Mouse (Mus musculus) gastrocnemius, adult 2 months (tissue): Measurements from ENCODE around the gene Exd1. TPM values are rescaled to one million over a fixed set of nuclear protein-coding genes. Genes with fewer than 3 reads are reported as not detected.
"Not testable (repeated sequence)": the region's sequence is repeated elsewhere in the genome, so short reads cannot be mapped to it uniquely, and the experiment has no call there.

Source experiments
- DNase-seq: peaks from one replicate; pipeline ENCODE4 v3.0.0; 2022
- H3K27ac ChIP-seq: fragments of 200-600 bp; 2 replicates; pipeline ENCODE4 v1.8.1; 2022; ENCODE audit warnings: mild to moderate bottlenecking
- H3K4me3 ChIP-seq: fragments of 200-600 bp; 2 replicates; pipeline ENCODE4 v1.8.1; 2022; ENCODE audit warnings: mild to moderate bottlenecking, moderate library complexity
- CTCF ChIP-seq: fragments of 200-600 bp; IDR thresholded peaks from 2 replicates; pipeline ENCODE4 v1.8.1; 2022; ENCODE audit warnings: antibody characterized with exemption, mild to moderate bottlenecking, moderate library complexity
- intact Hi-C: fragments of 180-260 bp; cut with DNase I; formaldehyde crosslinking; loops from one replicate; pipeline ENCODE4 v1.15.1; 2025
- total RNA-seq, 2 experiments: library from RNA; stranded (reverse); gene quantifications; 2 replicates each; pipeline ENCODE4 v1.2.3; 2021

Exd1 gene
- total RNA-seq, 2 experiments from 2014 or later: 0.77 to 2.0 TPM

- intact Hi-C loops: no loop called here
- no peak overlapping the region for H3K4me3 ChIP-seq
- H3K27ac ChIP-seq: no peak overlapping the region
- TF ChIP-seq CTCF: peak; percentile 34; the same call in 1 of the 2 replicates
- no peak for DNase-seq
Observed at GRCm38 (mm10) chr2:119520550-119520949, 26.9 kb downstream of the Exd1 start.

DNA sequence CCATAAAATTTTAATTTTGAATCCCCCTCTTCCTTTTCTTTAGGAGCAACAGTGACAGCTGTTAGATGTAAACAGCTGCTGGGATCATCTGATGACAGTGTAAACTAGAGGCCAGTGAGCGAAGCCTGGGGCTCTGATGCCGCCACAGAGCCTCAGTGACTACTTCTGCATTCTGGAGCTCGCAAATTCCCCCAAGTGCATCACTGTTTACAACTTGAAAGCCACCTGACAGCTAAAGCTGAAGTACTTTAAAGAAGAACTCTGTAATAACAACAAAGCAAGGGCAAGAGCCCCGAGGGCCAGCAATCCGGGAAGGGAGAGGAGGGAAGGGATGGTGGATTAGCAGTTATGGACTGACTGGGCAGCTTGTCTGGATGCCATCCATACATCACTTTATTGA, 30.6 kb downstream of the Exd1 start:
- no peak for DNase-seq
- TF ChIP-seq CTCF: no peak
- intact Hi-C loops: no loop called here
- no peak overlapping the region for H3K4me3 ChIP-seq
- no peak overlapping the region for H3K27ac ChIP-seq

- no peak for DNase-seq
- Histone ChIP-seq H3K4me3 (no peak overlapping the region), H3K27ac (no peak overlapping the region)
- intact Hi-C loops: no loop called here
- TF ChIP-seq CTCF: no peak
Observed at GRCm38 (mm10) chr2:119514026-119514522, 33.4 kb downstream of the Exd1 start.

- Histone ChIP-seq H3K4me3 (no peak overlapping the region), H3K27ac (no peak overlapping the region)
- peak; percentile 14; the same call in 1 of the 2 replicates for TF ChIP-seq CTCF
- intact Hi-C loops: no loop called here
- no peak for DNase-seq
Observed at GRCm38 (mm10) chr2:119512292-119512691, 35.1 kb downstream of the Exd1 start.

DNA sequence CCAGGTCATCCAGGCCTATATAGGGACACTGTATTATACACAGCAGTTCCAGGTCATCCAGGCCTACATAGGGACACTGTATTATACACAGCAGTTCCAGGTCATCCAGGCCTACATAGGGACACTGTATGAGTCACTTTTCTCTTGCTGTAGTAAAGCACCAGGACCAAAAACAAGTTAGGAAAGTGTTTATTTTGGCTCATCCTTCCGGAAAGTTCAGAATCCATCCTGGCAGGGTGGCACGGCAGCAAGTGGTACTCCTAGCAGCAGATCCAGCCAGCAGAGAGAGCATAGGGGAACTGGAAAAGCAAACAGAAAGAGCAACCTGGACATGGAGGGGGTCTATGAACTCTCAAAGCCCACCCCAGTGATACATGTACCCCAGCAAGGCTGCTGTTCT, 36.6 kb downstream of the Exd1 start:
- Histone ChIP-seq H3K27ac (no peak overlapping the region), H3K4me3 (no peak overlapping the region)
- intact Hi-C loops: no loop called here
- DNase-seq: no peak
- no peak for TF ChIP-seq CTCF

DNA sequence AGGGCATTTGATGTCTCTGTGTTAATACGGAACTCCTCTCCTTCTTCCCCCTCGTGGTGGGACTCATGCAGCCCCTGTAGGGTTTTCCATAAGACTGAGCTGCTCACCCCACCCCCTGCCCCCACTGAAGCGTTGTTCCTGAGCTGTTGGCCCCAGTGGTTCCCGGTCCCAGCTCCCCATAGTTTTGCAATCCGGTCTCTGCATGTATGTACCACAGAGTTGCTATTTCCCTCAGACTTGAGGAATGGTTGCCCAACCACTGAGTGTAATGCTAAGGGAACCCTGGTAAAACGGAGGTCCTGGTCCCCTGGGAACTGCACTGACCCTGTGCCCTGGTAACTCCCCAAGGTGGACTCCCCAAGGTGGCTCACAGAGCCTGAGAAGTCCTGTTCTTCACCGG, 38.9 kb downstream of the Exd1 start:
- intact Hi-C loops, H3K27ac ChIP-seq, H3K4me3 ChIP-seq, DNase-seq: not testable (repeated sequence)

DNA sequence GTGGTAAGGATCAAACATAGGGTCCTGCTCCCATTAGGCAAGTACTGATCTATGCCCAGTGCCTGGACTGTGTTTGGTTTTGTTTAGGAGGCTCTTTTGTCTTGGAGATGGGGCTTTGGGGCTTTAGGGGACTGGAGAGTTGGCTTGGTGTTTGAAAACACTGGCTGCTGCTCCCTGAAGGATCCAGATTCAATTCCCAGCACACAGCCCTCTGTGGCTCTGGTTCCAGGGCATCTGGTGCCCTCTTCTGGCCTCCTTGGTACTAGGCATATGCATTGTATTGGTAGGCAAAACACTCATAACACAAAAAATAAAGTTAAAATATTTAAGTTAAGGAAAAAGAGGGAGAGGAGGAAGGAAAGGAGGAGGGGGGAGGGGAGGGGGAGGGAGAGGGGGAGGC, 40.3 kb downstream of the Exd1 start:
- H3K27ac ChIP-seq: no peak overlapping the region
- DNase-seq: no peak
- no peak overlapping the region for H3K4me3 ChIP-seq
- TF ChIP-seq CTCF: peak; percentile 12; the same call in 1 of the 2 replicates
- intact Hi-C loops: no loop called here

DNA sequence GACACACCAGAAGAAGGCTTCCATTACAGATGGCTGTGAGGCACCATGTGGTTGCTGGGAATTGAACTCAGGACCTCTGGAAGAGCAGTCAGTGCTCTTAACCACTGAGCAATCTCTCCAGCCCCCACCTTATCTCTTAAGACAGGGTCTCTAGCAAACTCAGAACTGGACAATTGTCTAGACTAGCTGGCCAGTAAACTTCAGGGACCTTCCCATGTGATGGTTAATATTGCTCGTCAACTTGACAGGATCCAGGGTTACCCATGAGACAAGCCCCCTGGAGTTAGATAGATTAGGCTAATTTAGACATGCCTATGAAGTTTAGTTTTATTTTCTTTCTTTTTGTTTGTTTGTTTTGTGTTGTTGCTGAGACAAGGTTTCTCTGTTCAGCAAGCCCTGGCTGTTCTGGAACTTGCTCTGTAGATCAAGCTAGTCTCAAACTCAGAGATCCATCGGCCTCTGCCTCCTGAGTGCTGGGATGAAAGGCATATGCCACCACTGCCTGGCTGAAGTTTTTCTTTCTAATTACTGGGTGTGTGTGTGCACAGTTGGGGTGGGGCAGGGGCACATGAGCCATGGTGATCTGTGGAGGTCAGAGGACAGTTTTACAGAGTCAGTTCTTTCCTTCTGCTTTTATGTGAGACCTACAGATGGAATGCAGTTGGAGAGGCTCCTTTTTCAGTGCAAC, 46.3 kb downstream of the Exd1 start:
- DNase-seq: no peak
- TF ChIP-seq CTCF: no peak
- no peak overlapping the region for H3K4me3 ChIP-seq
- no peak overlapping the region for H3K27ac ChIP-seq
- intact Hi-C loops: no loop called here

- intact Hi-C loops: no loop called here
- no peak for TF ChIP-seq CTCF
- Histone ChIP-seq H3K27ac (no peak overlapping the region), H3K4me3 (no peak overlapping the region)
- DNase-seq: no peak
Observed at GRCm38 (mm10) chr2:119498859-119499258, 48.6 kb downstream of the Exd1 start.

GRCm38 (mm10) chr2:119496082-119496481, 51.3 kb downstream of the Exd1 start:
- intact Hi-C loops: no loop called here
- H3K4me3 ChIP-seq: no peak overlapping the region
- TF ChIP-seq CTCF: no peak
- H3K27ac ChIP-seq: no peak overlapping the region
- DNase-seq: no peak

DNA sequence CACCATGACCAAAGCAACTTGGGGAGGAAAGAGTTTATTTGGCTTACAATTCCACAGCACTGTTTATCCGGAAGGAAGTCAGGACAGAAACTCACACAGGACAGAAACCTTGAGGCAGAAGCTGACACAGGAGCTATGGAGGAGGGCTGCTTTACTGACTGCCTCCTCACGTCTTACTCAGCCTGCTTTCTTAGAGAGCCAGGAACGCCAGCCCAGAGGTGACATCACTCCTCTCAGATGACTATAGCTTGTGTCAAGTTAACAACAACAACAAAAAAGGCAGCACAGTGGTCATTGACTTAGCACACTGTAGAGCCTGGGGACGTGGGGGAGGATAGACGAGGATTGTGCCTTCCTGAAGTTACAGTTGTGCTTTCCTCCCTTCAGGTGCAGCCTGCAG, 55.5 kb downstream of the Exd1 start:
- H3K4me3 ChIP-seq: no peak overlapping the region
- intact Hi-C loops: no loop called here
- peak overlapping the region; percentile 12; the same call in 1 of the 2 replicates for H3K27ac ChIP-seq
- DNase-seq: no peak
- TF ChIP-seq CTCF: no peak

DNA sequence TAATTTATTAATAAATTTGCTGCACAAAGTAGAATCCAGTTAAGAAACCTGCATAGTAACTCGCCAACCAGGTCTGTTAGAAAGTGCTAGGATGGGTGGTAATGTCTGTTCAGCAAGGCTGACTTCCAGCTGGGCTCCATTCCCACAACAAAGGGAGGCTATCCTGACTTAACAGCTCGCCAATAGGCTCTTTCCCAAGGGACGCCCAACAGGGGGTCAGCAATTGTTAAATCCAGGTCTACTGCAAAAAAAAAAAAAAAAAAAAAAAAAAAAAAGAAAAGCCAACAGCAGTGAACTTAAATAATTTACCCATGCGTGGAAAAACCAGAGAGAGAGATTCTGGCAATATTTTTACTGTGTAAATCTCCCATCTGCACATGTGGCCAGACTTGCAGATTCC, 60.9 kb downstream of the Exd1 start:
- H3K4me3 ChIP-seq: no peak overlapping the region
- intact Hi-C loops: no loop called here
- DNase-seq: no peak
- no peak for TF ChIP-seq CTCF
- no peak overlapping the region for H3K27ac ChIP-seq

DNA sequence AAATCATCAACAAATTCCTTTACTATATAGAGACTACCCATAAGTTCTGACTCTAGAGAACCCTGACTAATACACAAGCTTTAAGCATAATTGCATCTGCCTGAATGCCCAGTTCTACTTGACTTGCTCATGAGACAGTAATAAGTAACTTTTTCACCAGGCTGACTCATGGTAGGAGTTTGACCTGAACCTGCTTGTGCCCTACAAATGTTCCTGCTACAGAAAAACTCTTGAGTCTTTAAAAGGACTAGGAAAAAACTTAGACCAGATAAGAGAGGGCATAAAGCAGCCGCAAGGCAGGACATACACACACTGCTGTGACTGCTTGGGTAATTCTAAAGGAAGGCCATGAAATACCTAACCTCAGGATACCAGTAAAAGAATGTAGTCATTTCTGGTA, 65.1 kb downstream of the Exd1 start:
- intact Hi-C loops: no loop called here
- Histone ChIP-seq H3K4me3 (no peak overlapping the region), H3K27ac (no peak overlapping the region)
- no peak for TF ChIP-seq CTCF
- no peak for DNase-seq

DNA sequence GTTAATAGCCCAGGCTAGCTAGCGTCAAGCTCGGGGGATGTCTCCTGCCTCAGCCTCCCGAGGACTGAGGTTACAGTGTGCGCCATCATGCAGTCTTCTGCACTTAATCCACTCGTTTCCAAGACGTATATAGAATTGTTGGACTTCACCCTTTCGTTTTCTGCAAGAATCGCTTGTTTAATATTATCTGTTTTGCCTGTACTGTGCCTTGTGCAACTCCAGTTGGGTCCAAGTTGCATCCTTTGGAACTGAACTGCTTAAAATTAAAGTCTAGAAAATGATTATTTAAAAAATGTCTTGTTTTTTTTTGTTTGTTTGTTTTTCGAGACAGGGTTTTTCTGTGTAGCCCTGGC, 69.1 kb downstream of the Exd1 start:
- Histone ChIP-seq H3K27ac (peak overlapping the region; percentile 99), H3K4me3 (peak overlapping the region; percentile 84)
- intact Hi-C loops: loop anchor here (5.0 kb wide), 1 partner anchor 114 kb away; no protein-coding TSS in a partner anchor
- DNase-seq: no peak
- TF ChIP-seq CTCF: no peak
